Mouse (Mus musculus) stomach, postnatal 0 days (tissue): ENCODE measurements around the gene Il1rl1.

Experiments
- CTCF ChIP-seq: IDR thresholded peaks from 2 replicates; pipeline ENCODE4 v1.5.1; 2016; ENCODE audit warnings: antibody characterized with exemption, low read depth, mild to moderate bottlenecking, moderate library complexity
- EP300 ChIP-seq: optimal IDR thresholded peaks from 2 replicates; pipeline ENCODE3; 2016; ENCODE audit warnings: antibody characterized with exemption

GRCm38 (mm10) chr1:40444800-40445199 lies 15.4 kb downstream of the Il1rl1 start:
- TF ChIP-seq EP300 (no peak), CTCF (no peak)
